Mouse (Mus musculus) myocyte (in vitro differentiated cells): ENCODE measurements around the gene 4930516K23Rik.

Source experiments
- CEBPB ChIP-seq: IDR thresholded peaks from 2 replicates; pipeline ENCODE4 v1.6.1; 2011; ENCODE audit warnings: mild to moderate bottlenecking, moderate library complexity; ENCODE audit not compliant: poor library complexity, insufficient read depth, severe bottlenecking
- E2F4 ChIP-seq: IDR thresholded peaks from one replicate; pipeline ENCODE4 v1.6.1; 2011; ENCODE audit warnings: mild to moderate bottlenecking, control low read depth, moderate library complexity; ENCODE audit not compliant: insufficient read depth
- MAX ChIP-seq: IDR thresholded peaks from one replicate; pipeline ENCODE4 v1.6.1; 2011; ENCODE audit warnings: low read depth, mild to moderate bottlenecking, control low read depth
- MYOD1 ChIP-seq, 3 experiments: IDR thresholded peaks; one replicate each; pipeline ENCODE4 v1.6.1; 2011; ENCODE audit warnings: control low read depth in 2 of 3, low read depth in 2 of 3, mild to moderate bottlenecking in 2 of 3, moderate library complexity in 1 of 3; ENCODE audit not compliant: insufficient read length in 2 of 3, control insufficient read depth in 1 of 3
- MYOG ChIP-seq, 3 experiments: IDR thresholded peaks; one replicate each; pipeline ENCODE4 v1.6.1; 2011; ENCODE audit warnings: control low read depth in 2 of 3, low read depth in 2 of 3, mild to moderate bottlenecking in 2 of 3; ENCODE audit not compliant: insufficient read length in 2 of 3, control insufficient read depth in 1 of 3, insufficient read depth in 1 of 3
- POLR2A ChIP-seq: IDR thresholded peaks from one replicate; pipeline ENCODE4 v1.6.1; 2011; ENCODE audit warnings: low read depth, mild to moderate bottlenecking, control low read depth, moderate library complexity; ENCODE audit not compliant: insufficient read length
- POLR2AphosphoS2 ChIP-seq: IDR thresholded peaks from one replicate; pipeline ENCODE4 v1.6.1; 2011; ENCODE audit warnings: low read depth, control low read depth; ENCODE audit not compliant: insufficient read length
- REST ChIP-seq: IDR thresholded peaks from one replicate; pipeline ENCODE4 v1.6.1; 2011; ENCODE audit warnings: mild to moderate bottlenecking, control low read depth, moderate library complexity; ENCODE audit not compliant: insufficient read depth, insufficient read length
- SRF ChIP-seq: IDR thresholded peaks from one replicate; pipeline ENCODE4 v1.6.1; 2011; ENCODE audit warnings: low read depth; ENCODE audit not compliant: control insufficient read depth, insufficient read length
- TCF12 ChIP-seq: IDR thresholded peaks from one replicate; pipeline ENCODE4 v1.6.1; 2011; ENCODE audit warnings: mild to moderate bottlenecking, control low read depth; ENCODE audit not compliant: poor library complexity, insufficient read depth, severe bottlenecking
- TCF3 ChIP-seq: IDR thresholded peaks from one replicate; pipeline ENCODE4 v1.6.1; 2011; ENCODE audit warnings: low read depth, control low read depth; ENCODE audit not compliant: insufficient read length
- USF1 ChIP-seq: IDR thresholded peaks from one replicate; pipeline ENCODE4 v1.6.1; 2011; ENCODE audit warnings: low read depth, mild to moderate bottlenecking, control low read depth, moderate library complexity

DNA sequence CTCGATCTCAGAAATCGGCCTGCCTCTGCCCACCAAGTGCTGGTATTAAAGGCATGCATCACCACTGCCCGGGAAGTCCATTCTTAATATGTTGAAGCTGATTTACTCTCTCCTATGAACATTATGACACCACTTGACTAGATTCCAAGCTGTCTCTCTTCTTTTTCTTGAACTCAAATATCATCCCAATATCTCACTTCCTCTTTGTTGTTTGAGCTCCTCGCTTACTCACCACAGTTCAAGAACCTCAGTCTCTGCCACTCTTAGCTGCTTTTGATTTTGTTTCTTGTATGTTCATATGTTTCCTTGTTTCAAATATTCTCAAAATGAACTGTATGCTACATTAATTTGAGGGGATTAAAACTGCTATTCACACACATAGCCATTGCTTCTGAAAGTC lies 10.5 kb downstream of the 4930516K23Rik start:
- TF ChIP-seq POLR2A (no peak), MYOD1 (IDR thresholded peaks at IDR 0.05; ENCODE audit: control insufficient read depth in 1 of 3, insufficient read length in 2 of 3, low read depth in 2 of 3) (no peak), E2F4 (no peak), SRF (no peak), POLR2AphosphoS2 (no peak), MAX (no peak), MYOG (IDR thresholded peaks at IDR 0.05; ENCODE audit: control insufficient read depth in 1 of 3, insufficient read depth in 1 of 3, insufficient read length in 2 of 3, low read depth in 2 of 3) (no peak), TCF3 (no peak), TCF12 (no peak), USF1 (no peak), CEBPB (no peak), REST (no peak)
